Mouse (Mus musculus): Measurements from ENCODE around the gene Slc25a28. TPM values are rescaled to one million over a fixed set of nuclear protein-coding genes. Genes with fewer than 3 reads are reported as not detected.

The Slc25a28 gene
- 7.6 and 9.7 TPM in 2 replicates for polyA plus RNA-seq (2014; fragmentation: Nextera tagmentation; extraction: Ambion mirVana)

GRCm38 (mm10) chr19:43674730-43675524, at the start of gene Slc25a28:
Gene Slc25a28 (minus strand): TSS chr19:43674881.
- no peaks in the 10 kb centered on the region for H3K36me3 ChIP-seq (ENCODE audit: control insufficient read depth, insufficient read depth, low read length)
- DNase-seq (ENCODE audit: low spot score, missing footprints) (peak; percentile 99), ATAC-seq (ENCODE audit: low FRiP score) (peak; percentile 97)
- peak within 1 kb of the TSS; percentile 92 for H3K4me2 ChIP-seq
- H3K4me1 ChIP-seq (ENCODE audit: control insufficient read depth, insufficient read depth, low read length), result peaks cover 14% of the 10 kb centered on the region
- no peaks in the 10 kb centered on the region for H3K9me3 ChIP-seq (ENCODE audit: control insufficient read depth, low read length)
- H3K27ac ChIP-seq (ENCODE audit: low read depth, low read length), result peak within 1 kb of the TSS; percentile 94
- peak within 1 kb of the TSS; percentile 86 for H3K9ac ChIP-seq (ENCODE audit: low read length)
- H3K27me3 ChIP-seq (ENCODE audit: control insufficient read depth, insufficient read depth, low read length), result no peaks in the 10 kb centered on the region
- H3K4me3 ChIP-seq (ENCODE audit: low read depth, low read length), result peak within 1 kb of the TSS; percentile 97
- under 1% methylated on average over 75 of the region's 79 CpGs for WGBS

GRCm38 (mm10) chr19:43724194-43724593, 49.5 kb upstream of the Slc25a28 start:
- no peaks in the 10 kb centered on the region for H3K9me3 ChIP-seq (ENCODE audit: control insufficient read depth, low read length)
- no peaks in the 10 kb centered on the region for H3K27me3 ChIP-seq (ENCODE audit: control insufficient read depth, insufficient read depth, low read length)
- H3K9ac ChIP-seq (ENCODE audit: low read length), result no peak overlapping the region
- ATAC-seq (ENCODE audit: low FRiP score) (no peak), DNase-seq (ENCODE audit: low spot score, missing footprints) (no peak)
- no peak overlapping the region for H3K27ac ChIP-seq (ENCODE audit: low read depth, low read length)
- WGBS, result 93% methylated on average over 20 of the region's 20 CpGs
- H3K4me2 ChIP-seq, result no peak overlapping the region
- H3K4me3 ChIP-seq (ENCODE audit: low read depth, low read length), result no peak overlapping the region
- no peaks in the 10 kb centered on the region for H3K4me1 ChIP-seq (ENCODE audit: control insufficient read depth, insufficient read depth, low read length)
- 0 out of 2 replicates have a peak, but pooled peaks cover 2% of the 10 kb centered on the region for H3K36me3 ChIP-seq (ENCODE audit: control insufficient read depth, insufficient read depth, low read length)

- Histone ChIP-seq H3K4me2 (no peak overlapping the region), H3K9me3 (ENCODE audit: control insufficient read depth, low read length) (no peaks in the 10 kb centered on the region), H3K27me3 (ENCODE audit: control insufficient read depth, insufficient read depth, low read length) (no peaks in the 10 kb centered on the region), H3K4me1 (ENCODE audit: control insufficient read depth, insufficient read depth, low read length) (no peaks in the 10 kb centered on the region), H3K4me3 (ENCODE audit: low read depth, low read length) (no peak overlapping the region), H3K27ac (ENCODE audit: low read depth, low read length) (no peak overlapping the region), H3K9ac (ENCODE audit: low read length) (no peak overlapping the region), H3K36me3 (ENCODE audit: control insufficient read depth, insufficient read depth, low read length) (peaks cover 2% of the 10 kb centered on the region; the same call in 1 of the 2 replicates)
- no peak for ATAC-seq (ENCODE audit: low FRiP score)
- DNase-seq (ENCODE audit: low spot score, missing footprints), result no peak
- whole genome bisulfite sequencing, result 86% methylated on average over 10 of the region's 10 CpGs
Measured at GRCm38 (mm10) chr19:43723501-43723900, 48.8 kb upstream of the Slc25a28 start.

GRCm38 (mm10) chr19:43722891-43723290, 48.2 kb upstream of the Slc25a28 start:
- no peak overlapping the region for H3K27ac ChIP-seq (ENCODE audit: low read depth, low read length)
- ATAC-seq (ENCODE audit: low FRiP score), result no peak
- no peak overlapping the region for H3K4me2 ChIP-seq
- H3K9ac ChIP-seq (ENCODE audit: low read length), result no peak overlapping the region
- no peaks in the 10 kb centered on the region for H3K9me3 ChIP-seq (ENCODE audit: control insufficient read depth, low read length)
- no peaks in the 10 kb centered on the region for H3K27me3 ChIP-seq (ENCODE audit: control insufficient read depth, insufficient read depth, low read length)
- DNase-seq (ENCODE audit: low spot score, missing footprints), result no peak
- WGBS, result 78% methylated on average over 8 of the region's 8 CpGs
- peaks cover 2% of the 10 kb centered on the region; the same call in 1 of the 2 replicates for H3K36me3 ChIP-seq (ENCODE audit: control insufficient read depth, insufficient read depth, low read length)
- H3K4me1 ChIP-seq (ENCODE audit: control insufficient read depth, insufficient read depth, low read length), result no peaks in the 10 kb centered on the region
- no peak overlapping the region for H3K4me3 ChIP-seq (ENCODE audit: low read depth, low read length)

GRCm38 (mm10) chr19:43720061-43720460, 45.4 kb upstream of the Slc25a28 start:
- no peak overlapping the region for H3K27ac ChIP-seq (ENCODE audit: low read depth, low read length)
- no peaks in the 10 kb centered on the region; the same call in 1 of the 2 replicates for H3K36me3 ChIP-seq (ENCODE audit: control insufficient read depth, insufficient read depth, low read length)
- WGBS, result 94% methylated on average over 11 of the region's 11 CpGs
- no peaks in the 10 kb centered on the region for H3K4me1 ChIP-seq (ENCODE audit: control insufficient read depth, insufficient read depth, low read length)
- no peaks in the 10 kb centered on the region for H3K9me3 ChIP-seq (ENCODE audit: control insufficient read depth, low read length)
- H3K4me3 ChIP-seq (ENCODE audit: low read depth, low read length), result no peak overlapping the region
- no peaks in the 10 kb centered on the region for H3K27me3 ChIP-seq (ENCODE audit: control insufficient read depth, insufficient read depth, low read length)
- no peak for ATAC-seq (ENCODE audit: low FRiP score)
- no peak for DNase-seq (ENCODE audit: low spot score, missing footprints)
- no peak overlapping the region for H3K9ac ChIP-seq (ENCODE audit: low read length)
- H3K4me2 ChIP-seq, result no peak overlapping the region

DNA sequence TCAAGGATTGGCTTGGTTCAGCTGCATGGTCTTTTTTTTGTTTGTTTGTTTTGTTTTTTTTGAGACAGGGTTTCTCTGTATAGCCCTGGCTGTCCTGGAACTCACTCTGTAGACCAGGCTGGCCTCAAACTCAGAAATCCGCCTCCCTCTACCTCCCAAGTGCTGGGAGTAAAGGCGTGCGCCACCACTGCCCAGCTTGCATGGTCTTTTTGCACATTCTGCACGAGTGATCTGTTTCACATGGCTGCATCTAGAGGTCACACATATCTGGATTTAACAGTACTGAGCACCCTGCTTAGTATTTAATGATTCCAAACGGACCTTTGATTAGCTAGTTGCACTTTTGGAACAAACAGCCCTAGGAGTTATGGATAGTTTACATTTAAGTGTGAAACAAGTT, 37.3 kb upstream of the Slc25a28 start:
- Histone ChIP-seq H3K9ac (ENCODE audit: low read length) (no peak overlapping the region), H3K36me3 (ENCODE audit: control insufficient read depth, insufficient read depth, low read length) (no peaks in the 10 kb centered on the region), H3K27me3 (ENCODE audit: control insufficient read depth, insufficient read depth, low read length) (no peaks in the 10 kb centered on the region), H3K9me3 (ENCODE audit: control insufficient read depth, low read length) (no peaks in the 10 kb centered on the region), H3K27ac (ENCODE audit: low read depth, low read length) (no peak overlapping the region), H3K4me2 (no peak overlapping the region), H3K4me3 (ENCODE audit: low read depth, low read length) (no peak overlapping the region), H3K4me1 (ENCODE audit: control insufficient read depth, insufficient read depth, low read length) (no peaks in the 10 kb centered on the region)
- ATAC-seq (ENCODE audit: low FRiP score) (no peak), DNase-seq (ENCODE audit: low spot score, missing footprints) (no peak)
- WGBS, result 78% methylated on average over 5 of the region's 5 CpGs

DNA sequence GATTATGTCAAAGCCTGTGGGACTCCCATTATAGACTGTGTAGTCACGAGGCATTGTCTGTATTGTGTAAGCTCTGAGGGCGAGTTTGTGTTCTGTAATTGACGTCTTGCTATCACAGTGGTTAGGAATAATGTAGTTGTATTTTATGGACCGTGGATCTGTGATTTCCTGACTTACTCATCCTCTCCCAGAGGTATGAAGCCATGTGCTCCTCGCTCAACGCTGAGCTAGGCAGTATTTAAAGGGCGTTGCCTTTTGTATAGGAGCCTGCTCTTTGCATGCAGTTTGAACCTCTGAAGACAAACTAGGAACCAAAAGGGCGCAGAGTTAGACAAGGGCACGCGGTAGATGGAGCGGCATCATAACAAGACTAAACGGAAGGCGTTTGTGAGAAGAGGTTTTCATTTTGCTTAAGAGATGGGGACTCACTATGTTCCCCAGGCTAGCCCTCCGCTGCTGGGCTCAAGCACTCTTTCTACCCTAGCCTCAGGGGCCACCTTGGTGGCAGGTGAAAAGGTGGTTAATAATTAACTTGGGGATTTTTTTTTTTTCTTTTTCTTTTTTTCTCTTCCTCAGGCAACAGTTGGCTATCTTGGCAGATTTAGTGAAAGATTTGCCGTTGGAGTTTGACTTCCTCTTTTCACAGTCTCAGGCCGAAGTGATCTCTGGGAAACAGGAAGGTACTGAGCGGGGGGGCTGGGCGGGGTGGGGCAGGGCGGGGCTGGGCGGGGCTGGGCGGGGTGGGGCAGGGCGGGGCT, 36.7 kb upstream of the Slc25a28 start:
- ATAC-seq (ENCODE audit: low FRiP score) (no peak), DNase-seq (ENCODE audit: low spot score, missing footprints) (no peak)
- no peak overlapping the region for H3K4me3 ChIP-seq (ENCODE audit: low read depth, low read length)
- H3K27me3 ChIP-seq (ENCODE audit: control insufficient read depth, insufficient read depth, low read length), result no peaks in the 10 kb centered on the region
- H3K4me1 ChIP-seq (ENCODE audit: control insufficient read depth, insufficient read depth, low read length), result no peaks in the 10 kb centered on the region
- H3K27ac ChIP-seq (ENCODE audit: low read depth, low read length), result no peak overlapping the region
- H3K9ac ChIP-seq (ENCODE audit: low read length), result no peak overlapping the region
- no peak overlapping the region for H3K4me2 ChIP-seq
- no peaks in the 10 kb centered on the region for H3K9me3 ChIP-seq (ENCODE audit: control insufficient read depth, low read length)
- WGBS, result 66% methylated on average over 22 of the region's 22 CpGs
- no peaks in the 10 kb centered on the region for H3K36me3 ChIP-seq (ENCODE audit: control insufficient read depth, insufficient read depth, low read length)

GRCm38 (mm10) chr19:43709317-43709716, 34.6 kb upstream of the Slc25a28 start:
- Histone ChIP-seq H3K4me1 (ENCODE audit: control insufficient read depth, insufficient read depth, low read length) (no peaks in the 10 kb centered on the region), H3K4me3 (ENCODE audit: low read depth, low read length) (no peak overlapping the region), H3K9ac (ENCODE audit: low read length) (no peak overlapping the region), H3K27me3 (ENCODE audit: control insufficient read depth, insufficient read depth, low read length) (no peaks in the 10 kb centered on the region), H3K27ac (ENCODE audit: low read depth, low read length) (no peak overlapping the region), H3K36me3 (ENCODE audit: control insufficient read depth, insufficient read depth, low read length) (peaks cover 2% of the 10 kb centered on the region; the same call in 1 of the 2 replicates), H3K4me2 (no peak overlapping the region), H3K9me3 (ENCODE audit: control insufficient read depth, low read length) (no peaks in the 10 kb centered on the region)
- ATAC-seq (ENCODE audit: low FRiP score) (no peak), DNase-seq (ENCODE audit: low spot score, missing footprints) (no peak)
- WGBS, result 81% methylated on average over 8 of the region's 8 CpGs

- H3K36me3 ChIP-seq (ENCODE audit: control insufficient read depth, insufficient read depth, low read length), result peaks cover 4% of the 10 kb centered on the region; the same call in 1 of the 2 replicates
Measured at GRCm38 (mm10) chr19:43708206-43708605, 33.5 kb upstream of the Slc25a28 start.

More at GRCm38 (mm10) chr19:43708206-43708605, 33.5 kb upstream of the Slc25a28 start:
- no peak overlapping the region for H3K27ac ChIP-seq (ENCODE audit: low read depth, low read length)
- no peak for ATAC-seq (ENCODE audit: low FRiP score)
- H3K4me3 ChIP-seq (ENCODE audit: low read depth, low read length), result no peak overlapping the region
- DNase-seq (ENCODE audit: low spot score, missing footprints), result no peak
- H3K4me1 ChIP-seq (ENCODE audit: control insufficient read depth, insufficient read depth, low read length), result no peaks in the 10 kb centered on the region
- no peak overlapping the region for H3K9ac ChIP-seq (ENCODE audit: low read length)
- 95% methylated on average over 7 of the region's 7 CpGs for WGBS
- no peaks in the 10 kb centered on the region for H3K27me3 ChIP-seq (ENCODE audit: control insufficient read depth, insufficient read depth, low read length)
- no peak overlapping the region for H3K4me2 ChIP-seq
- no peaks in the 10 kb centered on the region for H3K9me3 ChIP-seq (ENCODE audit: control insufficient read depth, low read length)

Measured in midbrain, embryonic 11.5 days (tissue).